Mouse (Mus musculus): ENCODE results near the gene Lck. TPM values are rescaled to one million over a fixed set of nuclear protein-coding genes. Genes with fewer than 3 reads are reported as not detected.

Gene Lck
- polyA plus RNA-seq (2012; rRNA removed), result 1.8 and 2.5 TPM in 2 replicates

DNA sequence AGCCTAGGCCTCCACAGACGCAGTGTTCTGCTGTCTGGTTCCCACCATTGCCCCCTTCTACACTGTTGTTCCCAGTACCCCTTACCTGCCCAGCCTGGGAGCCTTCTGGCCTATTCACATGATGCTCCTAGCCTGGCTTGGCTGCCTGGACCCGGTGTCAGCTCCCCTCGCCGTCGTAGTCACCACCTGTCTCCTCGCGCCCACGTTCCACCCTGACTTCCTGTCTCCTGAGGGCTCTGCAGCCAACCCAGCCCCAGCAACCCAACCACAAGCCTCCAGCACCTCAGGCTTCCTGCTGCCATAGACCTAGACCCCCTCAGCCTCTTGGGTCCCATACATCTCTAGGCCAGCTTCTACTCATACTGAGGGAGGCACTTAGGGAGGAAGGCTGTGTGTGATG, at the start of gene Lck:
Gene Lck, minus strand, starts transcription at position 212 of the 400 bp plus-strand sequence.
- H3K27ac ChIP-seq (ENCODE audit: control insufficient read depth, insufficient read depth, low read depth, low read length), result no peak within 1 kb of the TSS
- no peaks in the 10 kb centered on the region for H3K36me3 ChIP-seq (ENCODE audit: control insufficient read depth, insufficient read depth, low read length)
- TF ChIP-seq CTCF (IDR thresholded peaks at IDR 0.05; ENCODE audit: control insufficient read depth, insufficient read depth, insufficient replicate concordance, low read depth, low read length), result no peak
- TF ChIP-seq POLR2A (IDR thresholded peaks at IDR 0.05; ENCODE audit: control insufficient read depth, low read depth, low read length), result no peak
- peaks cover 3% of the 10 kb centered on the region for H3K4me1 ChIP-seq (ENCODE audit: control insufficient read depth, insufficient read depth, low read length)
- no peaks in the 10 kb centered on the region for H3K27me3 ChIP-seq (ENCODE audit: control insufficient read depth, insufficient read depth, low read length)
- H3K4me3 ChIP-seq (ENCODE audit: control insufficient read depth, low read depth, low read length), result no peak within 1 kb of the TSS

- peak overlapping the region; percentile 22 for H3K27ac ChIP-seq (ENCODE audit: control insufficient read depth, insufficient read depth, low read depth, low read length)
- peaks cover 27% of the 10 kb centered on the region for H3K4me1 ChIP-seq (ENCODE audit: control insufficient read depth, insufficient read depth, low read length)
- no peaks in the 10 kb centered on the region for H3K36me3 ChIP-seq (ENCODE audit: control insufficient read depth, insufficient read depth, low read length)
- H3K4me3 ChIP-seq (ENCODE audit: control insufficient read depth, low read depth, low read length), result peak overlapping the region; percentile 45
- H3K27me3 ChIP-seq (ENCODE audit: control insufficient read depth, insufficient read depth, low read length), result no peaks in the 10 kb centered on the region
- TF ChIP-seq CTCF (IDR thresholded peaks at IDR 0.05; ENCODE audit: control insufficient read depth, insufficient read depth, insufficient replicate concordance, low read depth, low read length) (no peak), POLR2A (IDR thresholded peaks at IDR 0.05; ENCODE audit: control insufficient read depth, low read depth, low read length) (no peak)
These were observed 49.5 kb upstream of the Lck start for GRCm38 (mm10) chr4:129622803-129623535.

- H3K4me3 ChIP-seq (ENCODE audit: control insufficient read depth, low read depth, low read length), result peak overlapping the region; percentile 36
These were observed 48.8 kb upstream of the Lck start for GRCm38 (mm10) chr4:129622120-129622802.

DNA sequence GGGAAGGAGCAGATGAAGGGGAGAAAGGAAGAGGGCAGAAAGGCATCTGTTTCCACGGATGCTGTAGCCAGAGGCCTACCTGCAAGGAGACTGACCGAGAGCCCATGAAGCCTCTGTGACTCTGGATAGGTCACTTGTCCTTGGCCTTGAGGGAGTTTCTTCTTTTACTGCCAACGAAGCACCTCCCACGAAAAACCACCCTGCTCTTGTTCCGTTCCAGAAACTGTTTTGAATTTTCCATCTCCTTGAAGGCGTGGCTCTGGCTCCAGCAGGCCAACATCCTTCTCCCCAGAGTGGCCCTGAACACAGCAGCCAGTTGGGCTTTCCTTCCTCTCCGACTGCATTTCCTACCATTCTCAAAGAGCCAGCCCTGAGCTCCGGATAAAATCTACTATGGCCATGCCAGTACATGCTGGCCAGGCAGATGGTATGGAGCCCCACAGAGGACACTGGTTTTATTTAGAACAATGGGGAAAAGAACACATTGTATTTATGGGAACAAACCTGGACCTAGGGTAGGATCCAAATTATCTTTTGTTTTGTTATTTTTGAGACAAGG, 47.9 kb upstream of the Lck start:
- TF ChIP-seq POLR2A (IDR thresholded peaks at IDR 0.05; ENCODE audit: control insufficient read depth, low read depth, low read length) (peak; percentile 18; the same call in 1 of the 2 replicates), CTCF (IDR thresholded peaks at IDR 0.05; ENCODE audit: control insufficient read depth, insufficient read depth, insufficient replicate concordance, low read depth, low read length) (no peak)

More at GRCm38 (mm10) chr4:129622120-129622802, 48.8 kb upstream of the Lck start:
- Histone ChIP-seq H3K36me3 (ENCODE audit: control insufficient read depth, insufficient read depth, low read length) (no peaks in the 10 kb centered on the region), H3K27ac (ENCODE audit: control insufficient read depth, insufficient read depth, low read depth, low read length) (peak overlapping the region; percentile 22), H3K4me1 (ENCODE audit: control insufficient read depth, insufficient read depth, low read length) (peaks cover 29% of the 10 kb centered on the region), H3K27me3 (ENCODE audit: control insufficient read depth, insufficient read depth, low read length) (no peaks in the 10 kb centered on the region)
- TF ChIP-seq CTCF (IDR thresholded peaks at IDR 0.05; ENCODE audit: control insufficient read depth, insufficient read depth, insufficient replicate concordance, low read depth, low read length) (no peak), POLR2A (IDR thresholded peaks at IDR 0.05; ENCODE audit: control insufficient read depth, low read depth, low read length) (no peak)

GRCm38 (mm10) chr4:129620419-129621282, 47.2 kb upstream of the Lck start:
- Histone ChIP-seq H3K27me3 (ENCODE audit: control insufficient read depth, insufficient read depth, low read length) (no peaks in the 10 kb centered on the region), H3K27ac (ENCODE audit: control insufficient read depth, insufficient read depth, low read depth, low read length) (peak overlapping the region; percentile 83), H3K4me3 (ENCODE audit: control insufficient read depth, low read depth, low read length) (peak overlapping the region; percentile 44), H3K36me3 (ENCODE audit: control insufficient read depth, insufficient read depth, low read length) (no peaks in the 10 kb centered on the region; the same call in 1 of the 2 replicates), H3K4me1 (ENCODE audit: control insufficient read depth, insufficient read depth, low read length) (peaks cover 35% of the 10 kb centered on the region)
- no peak for TF ChIP-seq POLR2A (IDR thresholded peaks at IDR 0.05; ENCODE audit: control insufficient read depth, low read depth, low read length)
- TF ChIP-seq CTCF (IDR thresholded peaks at IDR 0.05; ENCODE audit: control insufficient read depth, insufficient read depth, insufficient replicate concordance, low read depth, low read length), result no peak

More for the DNA sequence above, 47.9 kb upstream of the Lck start:
- Histone ChIP-seq H3K27me3 (ENCODE audit: control insufficient read depth, insufficient read depth, low read length) (no peaks in the 10 kb centered on the region), H3K4me3 (ENCODE audit: control insufficient read depth, low read depth, low read length) (peak overlapping the region; percentile 44), H3K36me3 (ENCODE audit: control insufficient read depth, insufficient read depth, low read length) (no peaks in the 10 kb centered on the region; the same call in 1 of the 2 replicates), H3K4me1 (ENCODE audit: control insufficient read depth, insufficient read depth, low read length) (peaks cover 32% of the 10 kb centered on the region), H3K27ac (ENCODE audit: control insufficient read depth, insufficient read depth, low read depth, low read length) (peak overlapping the region; percentile 83)

- H3K4me3 ChIP-seq (ENCODE audit: control insufficient read depth, low read depth, low read length), result peak within 1 kb of the TSS; percentile 92
- H3K36me3 ChIP-seq (ENCODE audit: control insufficient read depth, insufficient read depth, low read length), result no peaks in the 10 kb centered on the region; the same call in 1 of the 2 replicates
- H3K27me3 ChIP-seq (ENCODE audit: control insufficient read depth, insufficient read depth, low read length), result no peaks in the 10 kb centered on the region
- TF ChIP-seq POLR2A (IDR thresholded peaks at IDR 0.05; ENCODE audit: control insufficient read depth, low read depth, low read length) (peak; percentile 99), CTCF (IDR thresholded peaks at IDR 0.05; ENCODE audit: control insufficient read depth, insufficient read depth, insufficient replicate concordance, low read depth, low read length) (no peak)
- peaks cover 23% of the 10 kb centered on the region for H3K4me1 ChIP-seq (ENCODE audit: control insufficient read depth, insufficient read depth, low read length)
- peak within 1 kb of the TSS; percentile 93 for H3K27ac ChIP-seq (ENCODE audit: control insufficient read depth, insufficient read depth, low read depth, low read length)
These were observed 45.6 kb upstream of the Lck start, which contains the start of gene Iqcc for GRCm38 (mm10) chr4:129618786-129619691. Iqcc (minus strand) TSS chr4:129619099.

Data from testis, adult 2 months (tissue).